Mouse (Mus musculus): ENCODE data around the gene Set. TPM values are rescaled to one million over a fixed set of nuclear protein-coding genes. Genes with fewer than 3 reads are reported as not detected.

Set gene
- total and polyA plus RNA-seq, 3 experiments = 515 to 1,049 (median 902) TPM

GRCm38 (mm10) chr2:30094208-30094588 lies 37.0 kb downstream of the Set start:
- H3K4me1 ChIP-seq (ENCODE audit: control insufficient read depth in 1 of 2, insufficient read depth in 2 of 2) = peaks cover 22 to 45% of the 10 kb centered on the region in 2 experiments
- H3K9me3 ChIP-seq (replicated peaks; ENCODE audit: low read length) = no peaks in the 10 kb centered on the region
- H3K27me3 ChIP-seq (replicated peaks) = no peaks in the 10 kb centered on the region
- peak; percentile 60 for DNase-seq (ENCODE audit: extremely low read depth)
- peaks cover 3% of the 10 kb centered on the region; the same call in 1 of the 2 replicates for H3K79me2 ChIP-seq (replicated peaks; ENCODE audit: control insufficient read depth, extremely low read depth, insufficient read depth, poor library complexity, severe bottlenecking)
- peak overlapping the region; percentile 71 to 88 (median 80) for H3K4me3 ChIP-seq (replicated peaks in 1 of 3; ENCODE audit: low read depth in 2 of 3, low read length in 2 of 3, poor library complexity in 1 of 3)
- peak overlapping the region; percentile 56 for H3K9ac ChIP-seq (ENCODE audit: insufficient read depth, low read depth)
- H3K27ac ChIP-seq (ENCODE audit: insufficient read depth, low read depth) = peak overlapping the region; percentile 25; the same call in 1 of the 2 replicates
- in situ Hi-C loops (cut with MboI; ENCODE audit: low pct_ligation_motif_present, low pct_unique_long_range_greater_than_20kb, low sequenced_read_pairs) (no loop called here), dilution Hi-C loops (cut with MboI; ENCODE audit: extremely low pct_ligation_motif_present, extremely low pct_unique_long_range_greater_than_20kb, low sequenced_read_pairs) (no loop called here)
- peak overlapping the region; percentile 85 for H3K4me2 ChIP-seq (ENCODE audit: insufficient read depth, low read depth, poor library complexity, severe bottlenecking)
- TF ChIP-seq POLR2AphosphoS2 (IDR thresholded peaks at IDR 0.05; ENCODE audit: low read depth, low read length) = no peak
- TF ChIP-seq E2F4 (IDR thresholded peaks at IDR 0.05; ENCODE audit: insufficient replicate concordance, low read depth, low read length) = no peak
- no peak for TF ChIP-seq EP300 (IDR thresholded peaks at IDR 0.05; ENCODE audit: low read length)
- TF ChIP-seq MXI1 (IDR thresholded peaks at IDR 0.05; ENCODE audit: low read depth, low read length) = peak; percentile 35; the same call in 1 of the 2 replicates
- TF ChIP-seq ETS1 (conservative IDR thresholded peaks at IDR 0.05; ENCODE audit: low read depth, low read length) = no peak
- no peak for TF ChIP-seq MEF2A (IDR thresholded peaks at IDR 0.05; ENCODE audit: borderline replicate concordance, low read depth, low read length)
- peak; percentile 64 for TF ChIP-seq NRF1 (IDR thresholded peaks at IDR 0.05; ENCODE audit: low read depth, low read length)
- TF ChIP-seq KAT2A (IDR thresholded peaks at IDR 0.05; ENCODE audit: insufficient replicate concordance, low read length) = no peak
- TF ChIP-seq TBP (conservative IDR thresholded peaks at IDR 0.05; ENCODE audit: low read depth, low read length) = peak; percentile 8; the same call in 1 of the 2 replicates
- no peak for TF ChIP-seq JUN (IDR thresholded peaks at IDR 0.05; ENCODE audit: insufficient read depth, low read depth, low read length)
- H3K36me3 ChIP-seq (replicated peaks in 1 of 2; ENCODE audit: control insufficient read depth in 1 of 2, insufficient read depth in 1 of 2, low read length in 1 of 2) = peaks cover 26 to 66% of the 10 kb centered on the region in 2 experiments

DNA sequence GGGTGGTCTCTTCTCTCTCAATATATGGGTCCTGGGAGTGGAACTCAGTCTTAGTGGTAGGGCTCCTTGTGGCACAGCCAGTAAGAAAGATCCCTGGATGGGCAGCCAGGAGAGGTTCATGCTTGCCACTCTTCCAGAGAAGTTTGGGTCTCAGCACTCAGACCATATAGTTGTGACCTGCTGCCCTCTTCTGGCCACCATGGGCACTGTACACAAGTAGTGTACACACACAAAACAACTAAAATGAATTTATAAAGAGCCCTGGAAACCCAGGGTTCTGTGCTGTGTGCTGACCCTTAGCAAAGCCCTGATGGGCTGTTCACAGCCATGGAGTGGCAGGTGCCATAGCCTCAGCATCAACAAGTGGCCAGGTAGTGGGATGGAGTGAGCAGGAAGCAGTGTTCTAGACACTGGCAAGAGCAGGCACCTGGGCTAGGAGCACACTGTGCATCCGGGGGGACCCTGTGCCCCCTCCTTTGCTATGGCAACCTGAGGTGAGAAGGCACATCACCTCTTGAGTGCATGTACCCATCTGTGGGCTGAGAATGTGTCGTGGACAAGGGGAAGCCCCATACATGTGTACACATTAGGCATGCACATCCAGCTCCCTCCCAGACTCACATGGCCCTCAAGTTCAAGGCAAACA lies 38.8 kb downstream of the Set start:
- peaks cover 3% of the 10 kb centered on the region; the same call in 1 of the 2 replicates for H3K79me2 ChIP-seq (replicated peaks; ENCODE audit: control insufficient read depth, extremely low read depth, insufficient read depth, poor library complexity, severe bottlenecking)
- dilution Hi-C loops (cut with MboI; ENCODE audit: extremely low pct_ligation_motif_present, extremely low pct_unique_long_range_greater_than_20kb, low sequenced_read_pairs) = no loop called here
- DNase-seq (ENCODE audit: extremely low read depth) = peak; percentile 70
- no peaks in the 10 kb centered on the region for H3K27me3 ChIP-seq (replicated peaks)
- H3K4me2 ChIP-seq (ENCODE audit: insufficient read depth, low read depth, poor library complexity, severe bottlenecking) = no peak overlapping the region
- H3K9ac ChIP-seq (ENCODE audit: insufficient read depth, low read depth) = no peak overlapping the region
- H3K27ac ChIP-seq (ENCODE audit: insufficient read depth, low read depth) = no peak overlapping the region
- TF ChIP-seq MYC (IDR thresholded peaks at IDR 0.05; ENCODE audit: low read depth, low read length) (peak; percentile 56; the same call in 1 of the 2 replicates), CHD2 (IDR thresholded peaks at IDR 0.05; ENCODE audit: low read length) (no peak), NELFE (IDR thresholded peaks at IDR 0.05; ENCODE audit: low read depth, low read length) (0 out of 2 replicates have a peak, but pooled peaks have one; percentile 10), POLR2AphosphoS2 (IDR thresholded peaks at IDR 0.05; ENCODE audit: low read depth, low read length) (no peak), BHLHE40 (IDR thresholded peaks at IDR 0.05; ENCODE audit: low read depth, low read length) (no peak), MXI1 (IDR thresholded peaks at IDR 0.05; ENCODE audit: low read depth, low read length) (peak; percentile 41; the same call in 1 of the 2 replicates), SIN3A (IDR thresholded peaks at IDR 0.05; ENCODE audit: low read length) (0 out of 2 replicates have a peak, but pooled peaks have one; percentile 35), RAD21 (IDR thresholded peaks at IDR 0.05; ENCODE audit: low read depth, low read length) (peak; percentile 87), SMC3 (IDR thresholded peaks at IDR 0.05; ENCODE audit: low read depth, low read length) (peak; percentile 82), CTCF (conservative IDR thresholded peaks at IDR 0.05 in 1 of 2, IDR thresholded peaks at IDR 0.05 in 1 of 2; ENCODE audit: low read depth in 2 of 2, low read length in 2 of 2) (peak; percentile 53 to 92; a peak in 3 of 4 replicates)
- H3K4me3 ChIP-seq (replicated peaks in 1 of 3; ENCODE audit: low read depth in 2 of 3, low read length in 2 of 3, poor library complexity in 1 of 3) = no peak overlapping the region
- peaks cover 21 to 67% of the 10 kb centered on the region in 2 experiments for H3K36me3 ChIP-seq (replicated peaks in 1 of 2; ENCODE audit: control insufficient read depth in 1 of 2, insufficient read depth in 1 of 2, low read length in 1 of 2)
- in situ Hi-C loops (cut with MboI; ENCODE audit: low pct_ligation_motif_present, low pct_unique_long_range_greater_than_20kb, low sequenced_read_pairs) = no loop called here
- no peaks in the 10 kb centered on the region for H3K9me3 ChIP-seq (replicated peaks; ENCODE audit: low read length)
- H3K4me1 ChIP-seq (ENCODE audit: control insufficient read depth in 1 of 2, insufficient read depth in 2 of 2) = peaks cover 22 to 56% of the 10 kb centered on the region in 2 experiments

All from CH12.LX (cell line).